Mouse (Mus musculus) lung, adult 2 months (tissue): Measurements from ENCODE around the gene Smim20.

Experiments
- CTCF ChIP-seq: fragments of 200-500 bp; IDR thresholded peaks from 2 replicates; pipeline ENCODE4 v1.5.1; 2011; ENCODE audit warnings: mild to moderate bottlenecking, low read length, control low read depth; ENCODE audit not compliant: insufficient read depth
- POLR2A ChIP-seq: fragments of 200-500 bp; IDR thresholded peaks from 2 replicates; pipeline ENCODE4 v1.6.1; 2011; ENCODE audit warnings: low read depth, mild to moderate bottlenecking, control low read depth, low read length, borderline replicate concordance; ENCODE audit errors: extremely low read depth

DNA sequence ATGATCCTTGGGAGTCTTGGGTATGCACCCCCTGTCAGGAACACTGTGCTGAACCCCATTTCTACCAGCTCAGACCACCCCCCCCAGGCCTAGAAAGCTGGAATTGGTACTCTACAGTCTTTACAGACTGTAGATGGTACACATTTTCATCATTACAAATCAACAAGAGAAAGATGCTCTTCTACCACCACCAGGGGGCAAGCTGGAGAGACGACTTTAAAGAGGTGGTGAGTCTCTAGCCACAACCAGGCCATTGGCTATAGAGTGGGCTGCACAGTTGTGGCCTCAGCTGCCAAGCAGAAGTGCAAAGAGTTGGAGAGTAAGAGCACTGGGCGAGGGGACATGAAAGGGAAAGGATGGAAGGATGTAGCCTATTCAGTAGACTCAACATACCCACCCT, 48.9 kb downstream of the Smim20 start:
- no peak for TF ChIP-seq CTCF
- no peak for TF ChIP-seq POLR2A
